Comparison of ENCODE assay signal across 25 mouse cellular contexts in the genomic region with DNA sequence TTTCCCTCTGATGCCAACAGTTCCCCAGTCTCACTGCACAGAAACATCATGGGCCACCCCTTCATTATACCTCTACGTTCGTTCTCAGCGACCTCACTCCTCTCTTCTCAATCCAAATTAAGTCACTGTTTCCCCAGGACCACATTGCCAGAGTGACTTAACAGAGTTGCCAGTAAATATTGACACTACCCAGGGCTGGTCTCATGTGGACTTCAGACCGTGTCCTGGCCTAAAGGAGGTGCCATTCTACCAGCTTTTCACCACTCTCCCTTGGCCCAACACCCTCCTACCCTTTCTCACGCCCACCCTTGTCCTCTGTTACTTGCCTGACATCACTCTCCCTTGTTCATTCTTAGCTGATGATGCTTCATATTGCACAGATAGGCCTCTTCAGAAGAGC.
"Had no signal": no experiment of that assay in that cellular context is flagged by ENCODE, and none has a peak within 500 bp of the region (broad histone marks: within the 10 kb centered on the region; RNA-seq: fewer than 3 reads in every experiment).

No protein-coding gene starts in this region.

- ATAC-seq: hindbrain, embryonic 16.5 days; inflammation-experienced regulatory T-cells, adult 6 months; intestine, embryonic 15.5 days had no signal

- H3K9ac ChIP-seq: heart, embryonic 12.5 days; hindbrain, embryonic 12.5 days; hindbrain, embryonic 14.5 days; intestine, embryonic 15.5 days; limb, embryonic 12.5 days; liver, embryonic 13.5 days; liver, embryonic 15.5 days had no signal

- DNase-seq: gastrocnemius, adult 2 months; gastrocnemius, postnatal 10 days; gastrocnemius, postnatal 25 days; heart, adult 2 months; heart, postnatal 10 days; heart, postnatal 4 days; kidney, adult 18-20 months; kidney, adult 8-10 months; kidney, postnatal 10 days; kidney, postnatal 25 days; kidney, postnatal 4 days; liver, embryonic 13.5 days had no signal

- H3K4me2 ChIP-seq: heart, embryonic 12.5 days; hindbrain, embryonic 12.5 days; hindbrain, embryonic 14.5 days; intestine, embryonic 15.5 days; limb, embryonic 12.5 days; liver, embryonic 13.5 days; liver, embryonic 15.5 days had no signal

- H3K4me3 ChIP-seq: gastrocnemius, adult 2 months; heart, adult 2 months; heart, embryonic 10.5 days; heart, embryonic 12.5 days; hindbrain, embryonic 10.5 days; hindbrain, embryonic 12.5 days; intestine, embryonic 15.5 days; layer of hippocampus, adult 2 months; left cerebral cortex, adult 2 months; limb, embryonic 10.5 days; limb, embryonic 12.5 days; liver, embryonic 13.5 days; liver, embryonic 15.5 days had no signal

- H3K27ac ChIP-seq: gastrocnemius, adult 2 months; heart, adult 2 months; heart, embryonic 10.5 days; hindbrain, embryonic 10.5 days; hindbrain, embryonic 12.5 days; hindbrain, embryonic 14.5 days; intestine, embryonic 15.5 days; layer of hippocampus, adult 2 months; left cerebral cortex, adult 2 months; limb, embryonic 10.5 days; limb, embryonic 12.5 days; liver, embryonic 13.5 days; liver, embryonic 15.5 days had no signal

- H3K36me3 ChIP-seq: heart, embryonic 10.5 days; heart, embryonic 12.5 days; hindbrain, embryonic 10.5 days; hindbrain, embryonic 12.5 days; intestine, embryonic 15.5 days; limb, embryonic 10.5 days; limb, embryonic 12.5 days; liver, embryonic 13.5 days; liver, embryonic 15.5 days had no signal

- H3K27me3 ChIP-seq: heart, embryonic 12.5 days; hindbrain, embryonic 12.5 days; intestine, embryonic 15.5 days; limb, embryonic 12.5 days; liver, embryonic 13.5 days; liver, embryonic 15.5 days had no signal

- H3K9me3 ChIP-seq: heart, embryonic 10.5 days; heart, embryonic 12.5 days; hindbrain, embryonic 10.5 days; hindbrain, embryonic 12.5 days; intestine, embryonic 15.5 days; limb, embryonic 10.5 days; limb, embryonic 12.5 days; liver, embryonic 13.5 days; liver, embryonic 15.5 days had no signal

- H3K4me1 ChIP-seq: heart, embryonic 10.5 days; heart, embryonic 12.5 days; hindbrain, embryonic 12.5 days; intestine, embryonic 15.5 days; limb, embryonic 10.5 days; liver, embryonic 13.5 days had no signal
